Mouse (Mus musculus) cerebellum, adult 2 months (tissue): ENCODE results near the gene Stx2. TPM values are rescaled to one million over a fixed set of nuclear protein-coding genes. Genes with fewer than 3 reads are reported as not detected.
A peak's percentile ranks its signal among the peaks of the same experiment; 100 is the strongest.

ENCODE experiments used
- DNase-seq, 2 experiments: peaks; one replicate each; pipeline ENCODE4 v3.0.0; 2021
- H3K27ac ChIP-seq: fragments of 200-500 bp; 2 replicates; pipeline ENCODE4 v1.5.1; 2012; ENCODE audit warnings: low read length, control low read depth, inconsistent platforms; ENCODE audit not compliant: insufficient read depth
- H3K27me3 ChIP-seq: fragments of 200-500 bp; 2 replicates; pipeline ENCODE4 v1.6.1; 2012; ENCODE audit warnings: inconsistent platforms, mild to moderate bottlenecking, low read length, moderate library complexity; ENCODE audit not compliant: control insufficient read depth, insufficient read depth
- H3K4me1 ChIP-seq: fragments of 200-500 bp; 2 replicates; pipeline ENCODE4 v1.6.1; 2011; ENCODE audit warnings: low read length; ENCODE audit not compliant: control insufficient read depth, insufficient read depth
- H3K4me3 ChIP-seq: fragments of 200-500 bp; replicated peaks from 2 replicates; pipeline ENCODE3; 2011; ENCODE audit warnings: mild to moderate bottlenecking, low read depth, low read length, control low read depth; ENCODE audit not compliant: insufficient read depth
- CTCF ChIP-seq: fragments of 200-500 bp; IDR thresholded peaks from 2 replicates; pipeline ENCODE4 v1.5.1; 2011; ENCODE audit warnings: low read depth, mild to moderate bottlenecking, control low read depth, low read length, moderate library complexity, borderline replicate concordance; ENCODE audit not compliant: insufficient read depth
- POLR2A ChIP-seq: fragments of 200-500 bp; IDR thresholded peaks from 2 replicates; pipeline ENCODE4 v1.6.1; 2011; ENCODE audit warnings: low read length, control low read depth, borderline replicate concordance; ENCODE audit not compliant: insufficient read depth
- WGBS: fragments of 180-500 bp; shearing (Covaris S2); methylation state at CpG from one replicate; pipeline ENCODE4 v1.1.7; 2018; 5-methylcytosine and 5-hydroxymethylcytosine counted together
- polyA plus RNA-seq: library from polyadenylated mRNA; depleted of rRNA; stranded (reverse); fragments of >200 nt; gene quantifications from 2 replicates; pipeline ENCODE4 v1.2.3, GENCODE M21; 2012; rRNA removed

Gene Stx2
- 21.4 and 21.8 TPM in 2 replicates for polyA plus RNA-seq

DNA sequence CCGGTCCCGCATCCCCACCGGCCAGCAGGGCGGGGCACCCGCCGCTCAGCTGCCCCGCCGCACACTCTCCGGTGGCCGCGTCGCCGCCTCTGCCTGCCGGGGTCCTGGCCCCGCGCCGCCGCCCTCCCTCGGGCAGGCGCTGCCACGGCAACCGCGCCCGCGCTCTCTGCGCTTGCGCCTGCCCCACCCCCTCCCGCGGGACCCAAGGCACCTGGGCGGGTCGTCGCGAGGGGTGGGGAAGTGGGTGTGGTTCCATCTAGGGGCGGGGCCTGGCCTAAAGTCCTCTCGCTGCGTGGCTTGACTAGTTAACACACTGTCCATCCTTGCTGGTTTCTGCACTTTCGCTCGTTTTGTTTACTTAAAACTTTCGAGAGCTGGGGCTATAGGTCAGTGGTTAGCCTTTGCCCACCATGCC, at the start of gene Stx2:
Stx2 (minus strand) TSS at position 163 of the 415 bp plus-strand sequence.
- H3K27me3 ChIP-seq, result no peaks in the 10 kb centered on the region; the same call in 1 of the 2 replicates
- no peak for TF ChIP-seq CTCF
- peak; percentile 39; the same call in 1 of the 2 replicates for TF ChIP-seq POLR2A
- no peaks in the 10 kb centered on the region for H3K4me1 ChIP-seq
- peak within 1 kb of the TSS; percentile 78 for H3K4me3 ChIP-seq
- WGBS, result 1% methylated on average over 39 of the region's 39 CpGs
- no peak within 1 kb of the TSS for H3K27ac ChIP-seq
- peak; percentile 90 to 91 for DNase-seq

DNA sequence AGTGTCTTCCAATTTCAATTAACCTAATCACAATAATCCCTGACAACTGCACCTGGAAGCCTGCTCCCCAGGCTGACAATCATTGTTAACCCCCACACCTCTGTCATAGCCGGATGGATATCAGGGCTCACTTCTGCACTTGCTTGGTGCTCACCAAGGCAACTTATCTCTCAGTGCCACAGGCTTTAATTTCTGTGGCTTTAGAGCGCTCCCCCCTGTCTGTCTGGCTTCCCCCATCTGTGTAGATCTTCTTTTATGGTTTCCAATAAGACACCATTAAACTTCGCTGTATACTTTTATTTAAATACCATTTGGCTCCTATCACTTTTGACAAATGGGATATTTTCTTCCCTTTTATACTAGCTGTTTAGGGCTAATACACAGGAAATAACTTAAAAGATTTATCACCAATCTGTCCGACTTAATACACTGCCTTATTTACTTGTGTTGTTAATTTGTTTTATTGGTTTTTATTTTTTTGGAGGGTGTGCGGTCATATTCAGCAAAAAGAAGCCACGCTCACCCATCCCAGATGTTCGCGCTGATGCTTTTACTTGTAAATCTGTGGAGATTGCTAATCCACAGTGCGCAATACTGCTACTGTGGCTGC, 46.4 kb upstream of the Stx2 start:
- WGBS, result 93% methylated on average over 9 of the region's 9 CpGs
- no peaks in the 10 kb centered on the region for H3K4me1 ChIP-seq
- DNase-seq, result no peak
- no peaks in the 10 kb centered on the region; the same call in 1 of the 2 replicates for H3K27me3 ChIP-seq
- TF ChIP-seq POLR2A (no peak), CTCF (no peak)
- no peak overlapping the region for H3K4me3 ChIP-seq
- no peak overlapping the region for H3K27ac ChIP-seq

DNA sequence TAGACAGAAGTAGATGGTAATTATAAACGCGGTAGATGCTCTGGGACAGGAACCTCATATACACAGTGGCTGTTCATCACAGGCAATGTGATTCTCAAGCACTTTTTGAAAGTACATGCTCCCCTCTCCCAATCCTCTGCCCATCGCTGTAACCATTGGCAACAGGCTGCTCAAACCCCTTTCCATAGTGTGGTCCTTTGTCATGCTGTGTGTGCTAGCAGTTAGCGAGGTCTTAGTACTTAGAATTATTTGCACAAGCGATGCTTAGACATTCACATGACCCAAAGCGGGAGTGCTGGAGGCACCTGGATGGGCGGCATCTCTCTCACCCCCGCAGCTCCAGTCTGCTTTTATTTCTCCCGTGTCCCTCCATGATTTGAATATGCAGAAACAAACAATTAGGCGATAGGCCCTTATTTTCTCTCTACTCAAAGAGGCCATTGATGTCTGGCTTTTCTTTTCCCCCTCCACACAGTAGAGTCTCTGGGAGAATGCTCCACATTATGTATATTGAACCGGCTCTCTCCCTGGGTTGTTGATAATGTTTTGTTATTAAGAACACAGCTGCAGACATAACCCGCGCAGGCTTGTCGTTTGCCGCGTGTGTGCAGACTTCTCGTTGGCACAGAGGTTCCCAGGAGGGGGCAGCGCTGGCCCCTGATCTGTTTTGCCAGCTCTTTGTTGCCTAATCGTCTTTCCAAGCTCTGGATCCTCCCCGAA, 44.4 kb upstream of the Stx2 start:
- WGBS, result 11% methylated on average over 20 of the region's 20 CpGs
- Histone ChIP-seq H3K27me3 (no peaks in the 10 kb centered on the region; the same call in 1 of the 2 replicates), H3K27ac (no peak overlapping the region), H3K4me1 (no peaks in the 10 kb centered on the region), H3K4me3 (no peak overlapping the region)
- DNase-seq, result no peak
- no peak for TF ChIP-seq CTCF
- TF ChIP-seq POLR2A, result no peak

- no peaks in the 10 kb centered on the region; the same call in 1 of the 2 replicates for H3K27me3 ChIP-seq
- TF ChIP-seq CTCF (no peak), POLR2A (no peak)
- no peak overlapping the region for H3K27ac ChIP-seq
- WGBS, result 89% methylated on average over 3 of the region's 3 CpGs
- H3K4me1 ChIP-seq, result no peaks in the 10 kb centered on the region
- no peak for DNase-seq
- no peak overlapping the region for H3K4me3 ChIP-seq
Observed at GRCm38 (mm10) chr5:129051910-129052309, 43.5 kb upstream of the Stx2 start.

DNA sequence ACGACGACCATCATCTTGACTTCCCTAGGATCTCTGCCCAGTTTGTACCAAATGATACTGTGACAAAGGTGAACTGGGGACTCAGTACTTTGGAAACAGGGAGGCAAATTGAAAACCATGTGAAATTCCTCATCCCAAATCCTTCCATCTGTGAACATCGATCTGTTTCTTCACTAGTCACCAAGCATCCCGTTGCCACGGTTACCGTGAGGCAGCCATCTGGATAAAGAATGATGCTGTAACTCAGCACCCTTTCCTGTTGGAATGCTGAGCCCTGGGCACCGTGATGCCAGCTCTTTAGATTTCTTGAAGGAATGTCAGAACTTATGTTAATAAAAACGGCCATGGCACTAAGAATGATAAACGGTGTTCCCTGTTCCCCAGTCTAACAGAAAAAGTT, 41.0 kb upstream of the Stx2 start:
- no peaks in the 10 kb centered on the region; the same call in 1 of the 2 replicates for H3K27me3 ChIP-seq
- no peaks in the 10 kb centered on the region for H3K4me1 ChIP-seq
- 29% methylated on average over 9 of the region's 9 CpGs for WGBS
- no peak for TF ChIP-seq POLR2A
- TF ChIP-seq CTCF, result no peak
- H3K27ac ChIP-seq, result no peak overlapping the region
- DNase-seq, result no peak
- no peak overlapping the region for H3K4me3 ChIP-seq

DNA sequence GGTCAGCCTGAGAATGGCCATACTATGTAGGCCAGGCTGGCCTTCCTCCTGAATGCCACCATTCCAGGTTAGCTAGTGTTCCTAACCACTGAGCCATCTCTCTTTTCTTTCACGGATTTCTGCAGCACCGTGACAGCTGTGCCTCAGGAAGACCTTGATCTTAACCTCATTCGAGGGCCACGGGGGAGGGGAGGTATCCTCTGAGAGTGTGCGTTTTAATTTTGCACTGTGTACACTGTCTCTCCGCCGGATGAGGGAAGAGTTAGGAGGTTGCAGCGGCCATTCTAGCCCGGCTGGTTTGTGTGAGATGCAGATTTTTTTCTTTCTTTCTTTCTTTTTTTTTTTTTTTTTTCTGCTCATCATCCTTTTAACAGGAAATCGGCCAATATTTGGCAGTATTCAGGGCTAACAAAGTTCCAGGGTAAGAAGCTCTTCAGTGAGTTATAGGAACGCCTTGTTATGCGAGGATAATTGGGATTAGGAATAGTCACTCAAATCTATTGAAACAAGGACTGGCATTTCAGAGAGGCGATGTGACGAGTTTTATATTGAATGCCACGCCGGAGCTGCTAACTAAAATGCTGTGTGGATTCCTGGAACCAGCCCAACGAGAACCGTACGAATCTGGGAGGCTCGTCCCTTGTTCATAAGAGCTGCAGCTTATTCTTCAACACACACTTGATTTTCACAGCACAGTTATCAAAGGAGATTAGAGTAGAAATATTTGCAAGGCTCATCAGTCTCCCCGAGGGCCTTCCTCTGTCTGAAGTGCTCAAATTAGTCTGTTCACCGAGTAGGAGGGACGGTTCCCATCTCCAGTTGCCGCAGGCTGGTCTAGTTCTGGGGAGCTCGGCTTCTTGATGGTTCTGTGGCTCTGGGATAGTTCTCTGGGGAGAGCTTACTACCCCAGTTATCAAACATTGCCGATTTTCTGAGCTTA, 37.5 kb upstream of the Stx2 start:
- H3K27ac ChIP-seq, result no peak overlapping the region
- no peak for DNase-seq
- H3K4me3 ChIP-seq, result no peak overlapping the region
- TF ChIP-seq POLR2A, result no peak
- TF ChIP-seq CTCF, result no peak
- no peaks in the 10 kb centered on the region for H3K4me1 ChIP-seq
- 19% methylated on average over 26 of the region's 26 CpGs for WGBS
- no peaks in the 10 kb centered on the region; the same call in 1 of the 2 replicates for H3K27me3 ChIP-seq

- DNase-seq, result no peak
- H3K27ac ChIP-seq, result no peak overlapping the region
- H3K4me1 ChIP-seq, result no peaks in the 10 kb centered on the region
- WGBS, result 87% methylated on average over 7 of the region's 7 CpGs
- H3K4me3 ChIP-seq, result no peak overlapping the region
- no peaks in the 10 kb centered on the region; the same call in 1 of the 2 replicates for H3K27me3 ChIP-seq
- TF ChIP-seq POLR2A (no peak), CTCF (no peak)
Observed at GRCm38 (mm10) chr5:129037739-129038138, 29.4 kb upstream of the Stx2 start.
